Mouse (Mus musculus) left cerebral cortex, adult 2 months (tissue): Measurements from ENCODE around the gene Ass1. TPM values are rescaled to one million over a fixed set of nuclear protein-coding genes. Genes with fewer than 3 reads are reported as not detected.

Experiments
- DNase-seq, 2 experiments: peaks; one replicate each; pipeline ENCODE4 v3.0.0; 2021 to 2022; ENCODE audit warnings: low spot score in 2 of 2, mixed read lengths in 1 of 2; ENCODE audit errors: extremely low spot score in 1 of 2
- H3K27ac ChIP-seq: fragments of 200-600 bp; 2 replicates; pipeline ENCODE4 v1.8.1; 2022
- H3K4me3 ChIP-seq: fragments of 200-600 bp; 2 replicates; pipeline ENCODE4 v1.8.1; 2022
- CTCF ChIP-seq: fragments of 200-600 bp; IDR thresholded peaks from 2 replicates; pipeline ENCODE4 v1.8.1; 2022; ENCODE audit warnings: antibody characterized with exemption, mild to moderate bottlenecking, moderate library complexity
- intact Hi-C: fragments of 180-260 bp; cut with DNase I; formaldehyde crosslinking; loops from one replicate; pipeline ENCODE4 v1.15.1; 2025
- total RNA-seq, 2 experiments: library from RNA; stranded (reverse); gene quantifications; 2 replicates each; pipeline ENCODE4 v1.2.3; 2021

The Ass1 gene
- total RNA-seq, 2 experiments from 2014 or later, result 27.7 to 27.8 TPM

DNA sequence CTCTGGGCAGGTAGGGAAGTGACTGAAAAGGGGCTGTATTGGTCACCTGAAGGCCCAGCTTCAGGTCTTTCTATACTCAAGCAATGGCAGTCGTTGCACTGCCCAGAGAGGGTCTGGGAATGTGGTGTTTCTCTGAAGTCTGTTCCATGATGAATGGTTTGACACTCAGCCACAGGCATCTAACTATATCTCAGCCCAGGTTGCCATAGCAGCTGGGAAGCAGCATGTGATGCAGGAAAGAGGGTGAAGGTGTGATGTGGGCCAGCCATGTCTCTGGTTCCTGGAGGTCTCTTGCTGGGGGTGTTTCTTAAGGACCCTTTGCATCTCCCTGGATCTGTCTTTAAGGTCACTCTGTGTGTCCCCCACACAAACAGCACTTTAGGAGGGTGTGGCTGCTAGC lies 26.1 kb downstream of the Ass1 start:
- intact Hi-C loops, result loop anchor here (5.0 kb wide), 1 partner anchor 76 kb away; the partner anchor contains the start of gene Fubp3
- no peak for TF ChIP-seq CTCF
- no peak for DNase-seq

DNA sequence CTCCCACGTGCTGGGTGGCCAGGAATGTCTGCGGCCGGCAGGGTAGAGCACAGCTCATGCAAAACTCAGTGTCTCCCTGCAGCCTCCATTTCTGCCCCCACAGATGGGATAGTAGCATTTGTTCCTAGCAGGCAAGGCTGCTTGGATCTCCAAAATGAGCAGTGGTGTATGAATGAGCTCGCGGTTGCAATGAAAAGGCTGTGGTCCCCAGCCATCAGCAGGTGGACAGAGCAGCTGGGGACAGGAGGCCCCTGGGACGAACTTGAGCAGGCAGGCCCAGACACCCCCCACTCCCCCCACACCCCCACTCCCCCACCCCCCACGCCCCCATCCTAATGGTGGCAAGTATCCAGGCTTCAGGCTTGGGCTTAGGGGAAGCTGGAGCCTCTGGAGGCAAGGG lies 27.1 kb downstream of the Ass1 start:
- Histone ChIP-seq H3K27ac (no peak overlapping the region), H3K4me3 (no peak overlapping the region)
- no peak for DNase-seq
- no peak for TF ChIP-seq CTCF
- intact Hi-C loops, result loop anchor here (5.0 kb wide), 1 partner anchor 75 kb away; the partner anchor contains the start of gene Fubp3

More for the DNA sequence above, 26.1 kb downstream of the Ass1 start:
- H3K27ac ChIP-seq, result no peak overlapping the region
- H3K4me3 ChIP-seq, result no peak overlapping the region

DNA sequence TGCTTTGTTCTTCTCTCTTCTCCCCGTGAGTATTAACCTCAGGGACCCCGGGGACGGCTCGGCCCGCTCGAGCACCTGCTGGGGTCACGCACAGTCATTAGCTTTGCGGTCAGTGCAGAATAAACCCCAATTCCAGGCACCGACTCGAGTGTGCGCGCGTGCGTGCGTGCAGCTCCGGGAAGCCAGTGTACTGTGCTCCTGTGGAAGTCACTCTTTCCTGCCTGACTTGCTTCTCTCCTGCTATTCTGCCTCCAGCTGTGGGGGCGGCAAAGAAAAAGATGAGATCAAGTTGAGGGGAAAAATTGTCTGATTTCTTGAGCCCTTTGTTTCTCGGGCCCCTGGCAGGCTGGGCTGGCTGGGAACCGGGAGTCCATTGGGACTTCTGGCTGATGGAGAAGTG lies 27.6 kb downstream of the Ass1 start:
- Histone ChIP-seq H3K4me3 (no peak overlapping the region), H3K27ac (no peak overlapping the region)
- DNase-seq, result peak in 1 of 2 experiments; percentile 29
- intact Hi-C loops, result loop anchor here (5.0 kb wide), 1 partner anchor 75 kb away; the partner anchor contains the start of gene Fubp3
- TF ChIP-seq CTCF, result no peak

DNA sequence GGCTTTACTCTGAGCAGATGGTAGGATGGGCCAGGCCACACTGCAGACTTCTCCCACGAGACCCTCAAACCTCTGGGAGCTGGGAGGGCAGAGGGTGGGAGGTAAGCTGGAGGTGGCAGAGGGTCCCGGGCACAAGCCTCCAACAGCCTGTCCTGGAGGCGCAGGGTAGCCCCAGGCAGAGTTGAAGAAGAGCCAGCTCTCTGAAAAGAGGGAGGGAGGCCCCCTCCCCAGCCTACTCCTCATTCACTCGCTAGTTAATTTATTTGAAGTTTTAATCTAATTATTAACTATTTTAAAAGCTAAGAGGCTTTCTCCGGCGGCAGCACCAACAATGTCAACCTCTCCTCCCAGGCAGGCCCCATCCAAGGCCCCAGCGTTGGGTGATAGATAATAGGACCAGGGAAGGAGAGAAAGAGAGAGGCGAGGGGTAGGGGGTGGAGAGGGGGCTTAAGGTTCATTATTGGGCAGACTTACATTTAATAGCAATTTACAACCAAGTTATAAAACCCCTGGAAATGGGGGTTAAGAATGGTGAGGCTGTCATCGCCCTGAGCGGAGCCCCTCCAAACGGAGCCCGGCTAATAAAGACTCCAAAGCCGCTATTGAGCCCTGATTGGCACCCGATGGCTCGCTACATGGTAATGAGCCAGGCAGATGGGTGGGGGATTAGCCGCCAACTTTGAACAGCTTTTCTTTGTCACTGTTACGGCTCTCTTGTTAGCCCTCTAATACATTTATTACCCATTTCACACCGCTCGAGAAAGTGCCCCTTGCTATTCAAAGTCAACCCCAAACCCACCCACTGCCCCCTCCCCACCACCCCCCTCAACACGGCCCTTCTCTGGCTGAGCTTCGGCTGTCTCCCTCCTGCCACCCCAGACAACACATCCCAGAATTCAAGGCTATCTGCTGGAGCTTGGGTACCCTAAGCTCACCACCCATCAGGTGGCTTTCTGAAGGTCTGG lies 29.6 kb downstream of the Ass1 start:
- Histone ChIP-seq H3K27ac (no peak overlapping the region), H3K4me3 (no peak overlapping the region)
- no peak for TF ChIP-seq CTCF
- no peak for DNase-seq
- intact Hi-C loops, result loop anchor here (5.0 kb wide), 1 partner anchor 73 kb away; the partner anchor contains the start of gene Fubp3

DNA sequence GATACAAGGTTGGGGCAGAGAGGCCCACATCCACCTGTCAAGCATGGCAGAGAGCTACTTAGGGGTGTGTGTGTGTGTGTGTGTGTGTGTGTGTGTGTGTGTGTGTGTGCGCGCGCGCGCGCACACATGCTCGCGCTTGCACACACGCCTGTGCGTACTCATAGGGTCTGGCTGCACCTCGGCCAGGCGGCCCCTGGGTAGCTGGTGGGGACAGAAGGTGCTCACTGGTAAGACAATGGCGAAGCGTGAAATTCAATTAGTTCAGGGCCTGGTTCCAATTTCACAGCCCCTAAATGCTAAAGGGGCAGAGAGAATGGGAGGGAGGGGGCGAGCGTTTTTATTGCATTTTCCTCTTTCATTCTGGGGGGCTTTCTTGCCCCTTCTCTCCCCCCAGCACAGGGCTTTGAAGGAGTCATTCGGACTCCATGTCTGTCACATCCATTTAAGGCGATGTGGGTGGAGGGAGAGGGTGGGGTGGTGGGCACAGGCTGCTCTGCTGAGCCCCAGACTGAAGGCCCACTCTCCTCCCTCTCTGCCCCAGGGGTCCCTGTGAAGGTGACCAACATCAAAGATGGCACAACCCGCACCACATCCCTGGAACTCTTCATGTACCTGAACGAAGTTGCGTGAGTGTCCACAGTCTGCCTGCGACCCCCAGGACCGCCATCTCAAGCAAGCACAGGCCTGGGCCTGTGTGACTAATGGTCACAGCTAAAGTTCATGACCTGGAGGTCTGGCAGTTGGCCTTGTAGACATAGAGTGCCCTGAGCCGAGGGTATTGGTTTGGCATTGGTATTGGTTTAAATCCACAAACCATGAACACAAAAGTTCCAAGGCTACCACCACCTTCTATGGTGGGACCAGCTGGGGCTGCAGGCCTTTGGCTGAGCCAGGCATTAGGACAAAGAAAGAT lies 30.5 kb downstream of the Ass1 start:
- TF ChIP-seq CTCF, result no peak
- Histone ChIP-seq H3K27ac (no peak overlapping the region), H3K4me3 (no peak overlapping the region)
- intact Hi-C loops, result no loop called here
- no peak for DNase-seq

DNA sequence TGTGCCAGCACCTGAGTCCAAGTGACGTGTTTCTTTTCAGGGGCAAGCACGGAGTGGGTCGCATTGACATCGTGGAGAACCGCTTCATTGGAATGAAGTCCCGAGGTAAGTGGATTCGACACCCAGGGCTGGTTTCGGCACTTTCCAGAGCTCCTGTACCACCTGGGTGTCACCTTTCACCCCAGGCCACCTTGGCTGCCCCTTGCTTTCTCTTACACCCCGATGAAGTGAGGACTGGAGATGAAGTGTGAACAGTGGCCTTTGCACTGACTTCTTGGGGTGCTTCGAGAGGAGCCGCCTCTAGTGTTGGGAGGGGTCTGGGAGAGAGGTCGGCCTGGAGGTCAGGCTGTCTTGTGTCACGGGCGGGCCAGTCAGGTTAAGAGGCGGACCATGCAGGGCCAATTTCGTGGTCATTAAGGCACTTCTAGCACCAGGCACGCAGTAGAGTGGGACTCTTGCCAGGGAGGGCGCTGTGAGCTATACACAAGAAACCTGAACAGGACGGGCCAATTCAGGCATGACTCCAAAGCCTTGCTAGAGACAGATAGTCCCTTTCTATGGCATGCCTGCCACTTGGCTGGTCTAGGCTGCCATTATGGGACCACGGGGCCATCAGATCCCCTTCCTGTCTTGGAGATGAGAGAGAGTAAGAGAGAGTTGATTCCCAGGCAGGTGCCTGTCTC lies 31.6 kb downstream of the Ass1 start:
- TF ChIP-seq CTCF, result no peak
- H3K27ac ChIP-seq, result no peak overlapping the region
- intact Hi-C loops, result no loop called here

DNA sequence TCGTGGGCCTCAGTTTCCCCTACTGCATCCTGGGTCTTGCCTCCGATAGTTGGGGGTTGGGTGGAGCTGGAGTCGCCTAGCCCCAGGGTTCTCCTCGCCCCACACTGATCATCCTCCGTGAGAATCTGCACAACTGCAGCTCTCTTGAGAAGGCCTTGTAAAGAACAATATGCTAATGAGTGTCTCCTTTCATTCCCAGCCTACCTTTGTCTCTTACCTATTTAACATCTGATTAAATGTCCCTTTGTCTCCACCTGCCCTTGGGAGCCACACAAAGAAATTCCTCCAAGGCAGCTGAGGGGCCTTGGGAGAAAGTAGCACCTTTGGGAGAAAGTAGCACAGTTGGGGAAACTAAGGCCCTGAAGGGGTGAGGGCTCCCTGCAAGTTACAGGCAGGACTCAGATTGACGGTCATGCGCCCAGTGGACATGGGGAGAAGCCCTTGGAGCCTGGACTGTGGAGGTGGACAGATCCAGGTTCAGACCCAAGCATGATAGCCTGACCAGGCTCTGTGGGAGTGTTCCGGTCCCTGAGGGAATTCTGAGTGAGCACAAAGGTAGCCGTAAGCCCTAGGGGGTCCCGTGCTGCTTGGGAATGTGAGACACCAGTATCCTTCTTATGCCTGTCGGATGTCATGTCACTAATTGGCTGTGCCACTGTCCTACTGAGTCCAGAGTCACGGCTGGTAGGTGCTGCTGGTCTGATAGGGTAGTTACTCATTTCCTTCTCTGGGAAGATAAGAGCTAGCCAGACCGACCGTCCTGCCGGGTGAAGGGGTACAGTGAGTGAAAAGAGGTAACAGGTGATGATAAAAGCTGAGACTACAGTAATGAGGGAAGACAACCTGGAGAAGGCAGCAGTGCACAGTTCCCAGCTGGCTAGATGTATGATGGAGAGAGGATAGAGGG lies 32.9 kb downstream of the Ass1 start:
- Histone ChIP-seq H3K27ac (no peak overlapping the region), H3K4me3 (no peak overlapping the region)
- no peak for TF ChIP-seq CTCF
- intact Hi-C loops, result no loop called here
- DNase-seq, result no peak

More for the DNA sequence above, 31.6 kb downstream of the Ass1 start:
- no peak overlapping the region for H3K4me3 ChIP-seq
- DNase-seq, result no peak

DNA sequence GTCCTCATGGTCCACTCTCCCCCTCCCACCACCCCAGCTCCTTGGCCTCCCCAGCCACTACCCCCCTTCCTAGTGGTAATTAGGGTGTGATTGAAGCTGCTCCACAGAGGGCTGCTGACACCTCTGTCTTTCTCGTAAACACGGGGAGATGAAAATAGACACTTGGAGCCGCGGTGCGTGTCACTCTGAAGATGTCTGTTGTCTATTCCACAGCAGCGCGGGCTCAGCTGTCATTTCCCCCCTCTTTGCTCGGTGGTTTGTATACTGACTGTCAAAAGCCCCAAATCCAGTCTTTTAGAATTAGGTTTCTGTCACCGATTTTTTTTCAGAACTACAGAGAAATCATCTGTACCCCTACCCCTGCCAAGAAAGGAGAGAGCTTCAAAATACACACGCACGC lies 35.5 kb downstream of the Ass1 start:
- TF ChIP-seq CTCF, result no peak
- no peak overlapping the region for H3K4me3 ChIP-seq
- H3K27ac ChIP-seq, result no peak overlapping the region
- intact Hi-C loops, result no loop called here
- no peak for DNase-seq

DNA sequence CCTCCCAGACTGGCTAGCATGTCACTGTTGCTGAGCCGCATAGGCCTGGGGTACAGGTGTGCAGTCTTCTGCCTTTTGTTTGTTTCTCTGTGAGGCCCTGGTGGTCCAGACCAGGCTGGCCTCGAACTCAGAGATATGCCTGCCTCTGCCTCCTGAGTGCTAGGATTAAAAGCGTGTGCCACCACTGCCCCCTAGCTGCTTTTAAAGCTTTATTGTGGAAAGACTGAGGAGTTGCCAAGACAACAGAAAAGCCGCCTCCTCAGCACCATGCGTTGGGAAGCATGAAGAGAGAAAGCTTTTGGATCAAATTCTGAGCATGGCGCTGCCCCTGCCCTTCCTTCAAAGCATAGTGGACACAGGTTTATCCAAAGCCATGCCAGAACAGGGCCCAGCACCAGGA lies 38.8 kb downstream of the Ass1 start:
- TF ChIP-seq CTCF, result peak; percentile 5
- Histone ChIP-seq H3K4me3 (no peak overlapping the region), H3K27ac (no peak overlapping the region)
- intact Hi-C loops, result no loop called here
- no peak for DNase-seq

DNA sequence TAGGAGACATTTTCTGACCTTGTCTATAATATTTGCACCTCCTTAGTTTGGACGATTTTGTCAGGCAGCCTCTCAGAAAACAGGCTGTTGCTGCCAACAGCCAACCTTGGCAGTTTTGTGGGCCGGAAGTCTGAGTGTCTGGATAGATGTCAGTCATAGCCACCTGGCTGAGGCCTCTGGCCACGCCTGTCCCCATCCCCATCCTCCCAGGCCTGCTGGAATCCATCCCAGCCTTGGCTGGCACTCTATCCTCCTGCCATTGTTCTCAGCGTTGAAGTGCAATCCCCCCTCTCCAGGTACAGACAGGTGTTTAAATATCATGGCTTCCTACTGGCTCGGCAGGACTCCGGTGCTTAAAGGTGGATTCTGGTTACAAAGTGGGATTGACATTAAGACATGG lies 41.3 kb downstream of the Ass1 start:
- intact Hi-C loops, result no loop called here
- H3K27ac ChIP-seq, result no peak overlapping the region
- DNase-seq, result no peak
- no peak overlapping the region for H3K4me3 ChIP-seq
- TF ChIP-seq CTCF, result no peak
